Mouse (Mus musculus) megakaryocyte, embryonic 14.5 days (primary cell): ENCODE measurements around the gene Mtif3.

Experiments used
- FLI1 ChIP-seq: IDR thresholded peaks from 2 replicates; pipeline ENCODE4 v1.6.1; 2012; ENCODE audit warnings: low read length, inconsistent platforms, mixed read lengths
- GATA1 ChIP-seq: IDR thresholded peaks from 3 replicates; pipeline ENCODE4 v1.6.1; 2012; ENCODE audit warnings: mixed read lengths, low read length, inconsistent platforms, borderline replicate concordance

DNA sequence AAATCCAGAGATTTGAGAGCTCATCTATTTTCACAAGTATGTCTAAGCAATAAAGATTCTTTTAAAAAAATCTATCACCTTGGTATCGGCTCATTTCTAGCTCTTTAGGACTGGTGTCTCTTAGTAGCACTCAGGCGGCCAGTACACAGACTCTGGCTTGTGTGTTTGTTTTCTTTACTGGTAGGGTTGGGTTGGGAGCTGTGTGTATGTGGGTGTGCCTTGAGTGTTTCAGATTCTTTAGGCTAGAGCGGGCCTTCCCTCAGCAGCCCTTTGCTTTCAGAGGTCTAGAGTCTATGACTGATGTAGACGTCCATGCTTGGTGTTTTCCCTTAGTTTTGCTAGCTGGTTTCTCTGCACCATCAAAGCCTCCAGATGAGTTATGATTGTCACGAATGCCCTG, 40.1 kb downstream of the Mtif3 start:
- no peak for TF ChIP-seq GATA1
- TF ChIP-seq FLI1 = no peak
